Mouse (Mus musculus): Measurements from ENCODE around the gene Eed.

DNA sequence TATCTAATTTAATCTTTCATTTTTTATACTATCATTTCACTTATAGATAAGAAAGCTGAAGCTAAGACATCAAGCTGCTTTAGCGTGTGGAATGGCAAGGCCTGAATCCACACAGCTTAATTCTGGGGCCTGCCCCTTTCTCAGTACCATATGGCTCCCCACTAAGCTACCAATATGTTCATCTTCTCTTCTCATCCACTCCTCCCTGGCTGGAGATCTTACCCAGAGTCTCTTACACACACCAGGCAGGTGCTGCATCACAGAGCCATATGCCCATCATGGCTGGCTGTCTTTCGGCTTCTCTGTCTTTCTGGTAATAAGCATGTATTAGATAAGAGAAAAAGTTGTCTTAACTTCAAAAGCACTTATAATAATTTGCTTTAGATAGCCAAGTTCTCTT, 2.7 kb upstream of the Eed start:
- TF ChIP-seq HCFC1 (IDR thresholded peaks at IDR 0.05; ENCODE audit: borderline replicate concordance, insufficient read depth, low read length) (no peak), ZC3H11A (IDR thresholded peaks at IDR 0.05; ENCODE audit: borderline replicate concordance, low read depth, low read length) (no peak), MAFK (IDR thresholded peaks at IDR 0.05; ENCODE audit: insufficient read depth, low read depth, low read length) (no peak), CHD2 (IDR thresholded peaks at IDR 0.05; ENCODE audit: low read depth, low read length) (no peak)
